Mouse (Mus musculus): ENCODE data around the gene Nuf2. TPM values are rescaled to one million over a fixed set of nuclear protein-coding genes. Genes with fewer than 3 reads are reported as not detected.

The Nuf2 gene
- polyA plus RNA-seq, 1 experiment = 15.6 TPM

GRCm38 (mm10) chr1:169467791-169468190, 63.5 kb downstream of the Nuf2 start:
- Histone ChIP-seq H3K4me2 (ENCODE audit: low read depth) (no peak overlapping the region), H3K36me3 (ENCODE audit: control insufficient read depth, insufficient read depth) (no peaks in the 10 kb centered on the region), H3K79me2 (ENCODE audit: control insufficient read depth, insufficient read depth) (no peaks in the 10 kb centered on the region), H3K27me3 (ENCODE audit: control insufficient read depth, insufficient read depth, insufficient read length) (no peaks in the 10 kb centered on the region), H3K4me3 (no peak overlapping the region), H3ac (ENCODE audit: control insufficient read depth, insufficient read length) (no peak overlapping the region)
- no peak for TF ChIP-seq MAX (IDR thresholded peaks at IDR 0.05; ENCODE audit: low read depth)

GRCm38 (mm10) chr1:169462386-169463115, 68.7 kb downstream of the Nuf2 start:
- Histone ChIP-seq H3K27me3 (ENCODE audit: control insufficient read depth, insufficient read depth, insufficient read length) (no peaks in the 10 kb centered on the region), H3K36me3 (ENCODE audit: control insufficient read depth, insufficient read depth) (no peaks in the 10 kb centered on the region), H3K4me3 (no peak overlapping the region), H3K79me2 (ENCODE audit: control insufficient read depth, insufficient read depth) (no peaks in the 10 kb centered on the region), H3ac (ENCODE audit: control insufficient read depth, insufficient read length) (no peak overlapping the region), H3K4me2 (ENCODE audit: low read depth) (no peak overlapping the region)
- TF ChIP-seq TCF3 (IDR thresholded peaks at IDR 0.05; ENCODE audit: insufficient read length, low read depth) (no peak), REST (IDR thresholded peaks at IDR 0.05; ENCODE audit: insufficient read depth, insufficient read length) (no peak), POLR2A (IDR thresholded peaks at IDR 0.05; ENCODE audit: insufficient read length, low read depth) (no peak), MYOD1 (IDR thresholded peaks at IDR 0.05; ENCODE audit: control insufficient read depth in 1 of 3, insufficient read length in 2 of 3, low read depth in 2 of 3) (no peak), USF1 (IDR thresholded peaks at IDR 0.05; ENCODE audit: low read depth) (no peak), MYOG (IDR thresholded peaks at IDR 0.05; ENCODE audit: control insufficient read depth in 1 of 3, insufficient read depth in 1 of 3, insufficient read length in 2 of 3, low read depth in 2 of 3) (no peak), MAX (IDR thresholded peaks at IDR 0.05; ENCODE audit: low read depth) (no peak), TCF12 (IDR thresholded peaks at IDR 0.05; ENCODE audit: insufficient read depth, poor library complexity, severe bottlenecking) (no peak), CEBPB (IDR thresholded peaks at IDR 0.05; ENCODE audit: insufficient read depth, poor library complexity, severe bottlenecking) (no peak), SRF (IDR thresholded peaks at IDR 0.05; ENCODE audit: control insufficient read depth, insufficient read length, low read depth) (no peak), POLR2AphosphoS2 (IDR thresholded peaks at IDR 0.05; ENCODE audit: insufficient read length, low read depth) (no peak), E2F4 (IDR thresholded peaks at IDR 0.05; ENCODE audit: insufficient read depth) (no peak)

DNA sequence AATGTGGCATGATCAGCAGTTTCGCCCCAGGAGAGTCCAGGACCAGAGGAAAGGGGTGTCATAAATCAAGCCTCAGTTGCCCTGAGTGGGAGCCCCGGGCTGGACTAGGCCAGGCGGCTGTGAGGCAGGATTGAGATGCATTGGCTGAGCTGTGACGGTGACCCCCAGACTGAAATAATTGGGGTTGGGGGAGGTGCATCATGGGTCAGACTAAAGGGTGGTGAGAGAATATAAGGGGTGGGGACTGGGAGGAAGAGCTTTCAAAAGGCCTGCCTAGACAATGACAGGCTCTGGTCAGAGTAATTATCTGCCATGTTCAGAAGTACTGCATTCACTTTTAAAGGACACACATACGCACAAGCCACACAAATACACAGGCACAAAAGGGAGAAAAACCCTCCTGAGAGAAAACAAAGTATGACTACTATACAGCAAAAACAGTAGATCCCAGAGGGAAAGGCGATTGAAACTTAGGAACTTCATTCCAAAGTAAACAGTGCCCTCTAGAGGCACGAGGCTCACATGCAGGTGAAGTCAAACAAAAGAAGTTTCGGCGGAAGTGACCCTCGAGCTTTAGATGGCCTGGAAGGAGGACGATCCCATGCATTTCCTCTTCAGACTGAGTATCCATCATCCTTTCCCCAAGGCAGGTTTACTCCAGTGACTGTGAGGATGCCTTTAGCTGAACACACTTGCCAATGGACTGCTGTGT, 72.0 kb downstream of the Nuf2 start:
- Histone ChIP-seq H3K4me3 (no peak overlapping the region), H3K4me2 (ENCODE audit: low read depth) (peak overlapping the region; percentile 64)
- TF ChIP-seq SRF (IDR thresholded peaks at IDR 0.05; ENCODE audit: control insufficient read depth, insufficient read length, low read depth) (no peak), CEBPB (IDR thresholded peaks at IDR 0.05; ENCODE audit: insufficient read depth, poor library complexity, severe bottlenecking) (no peak), MYOD1 (IDR thresholded peaks at IDR 0.05; ENCODE audit: control insufficient read depth in 1 of 3, insufficient read length in 2 of 3, low read depth in 2 of 3) (no peak), MAX (IDR thresholded peaks at IDR 0.05; ENCODE audit: low read depth) (no peak)

More for the DNA sequence above, 72.0 kb downstream of the Nuf2 start:
- Histone ChIP-seq H3K79me2 (ENCODE audit: control insufficient read depth, insufficient read depth) (no peaks in the 10 kb centered on the region), H3K27me3 (ENCODE audit: control insufficient read depth, insufficient read depth, insufficient read length) (no peaks in the 10 kb centered on the region), H3K36me3 (ENCODE audit: control insufficient read depth, insufficient read depth) (no peaks in the 10 kb centered on the region), H3ac (ENCODE audit: control insufficient read depth, insufficient read length) (no peak overlapping the region)

Other genes with a start within 250 kb of the Nuf2 start
- 0.01 TPM for gene Rgs5, start 124.0 kb upstream of the Nuf2 start, polyA plus RNA-seq (2012; fragmentation: generic; extraction: Trizol)
- 0.26 TPM for gene Rgs4, start 216.2 kb upstream of the Nuf2 start, polyA plus RNA-seq (2012; fragmentation: generic; extraction: Trizol)

All from myocyte (in vitro differentiated cells).